Mouse (Mus musculus) intestine, embryonic 16.5 days (tissue): ENCODE results near the gene Tent5a. TPM values are rescaled to one million over a fixed set of nuclear protein-coding genes. Genes with fewer than 3 reads are reported as not detected.

Experiments
- ATAC-seq: fragments of 200-750 bp; cut with Nextera tagmentation; 2 replicates; pipeline ENCODE4 v1.8.0; 2017; ENCODE audit warnings: moderate TSS enrichment, moderate library complexity
- H3K27ac ChIP-seq: fragments of 300-500 bp; sonication (generic); 2 replicates; pipeline ENCODE4 v1.5.1; 2014; ENCODE audit warnings: mild to moderate bottlenecking, low read length
- H3K27me3 ChIP-seq: fragments of 300-500 bp; sonication (generic); replicated peaks from 2 replicates; pipeline ENCODE4 v1.6.1; 2014; ENCODE audit warnings: low read length, control low read depth, mixed read lengths; ENCODE audit not compliant: control insufficient read depth, insufficient read depth
- H3K36me3 ChIP-seq: fragments of 300-500 bp; sonication (generic); 2 replicates; pipeline ENCODE4 v1.6.1; 2014; ENCODE audit warnings: low read length, control low read depth; ENCODE audit not compliant: control insufficient read depth, insufficient read depth
- H3K4me1 ChIP-seq: fragments of 300-500 bp; sonication (generic); 2 replicates; pipeline ENCODE4 v1.6.1; 2014; ENCODE audit warnings: low read length, control low read depth, mixed read lengths; ENCODE audit not compliant: control insufficient read depth, insufficient read depth
- H3K4me2 ChIP-seq: fragments of 300-500 bp; sonication (generic); 2 replicates; pipeline ENCODE4 v1.6.1; 2014; ENCODE audit warnings: low read depth, low read length, control low read depth
- H3K4me3 ChIP-seq: fragments of 300-500 bp; sonication (generic); 2 replicates; pipeline ENCODE4 v1.5.1; 2014; ENCODE audit warnings: mild to moderate bottlenecking, low read length
- H3K9ac ChIP-seq: fragments of 300-500 bp; sonication (generic); 2 replicates; pipeline ENCODE4 v1.6.1; 2014; ENCODE audit warnings: low read depth, low read length
- H3K9me3 ChIP-seq: fragments of 300-500 bp; sonication (generic); 2 replicates; pipeline ENCODE4 v1.6.1; 2016; ENCODE audit warnings: low read length, control low read depth; ENCODE audit not compliant: control insufficient read depth
- WGBS: fragments of 180-500 bp; shearing (Covaris S2); extraction: QIAGEN DNeasy Blood & Tissue Kit; methylation state at CpG from one replicate; pipeline ENCODE4 v1.1.7; 2014; 5-methylcytosine and 5-hydroxymethylcytosine counted together
- polyA plus RNA-seq: library from polyadenylated mRNA; unstranded; fragments of >200 nt; fragmentation: Nextera tagmentation; extraction: Ambion mirVana; gene quantifications from 2 replicates; pipeline ENCODE4 v1.2.1, GENCODE M21; 2015

Tent5a gene
- polyA plus RNA-seq, 1 experiment from 2014 or later = 17.0 TPM

GRCm38 (mm10) chr9:85320167-85320951 lies 6.8 kb downstream of the Tent5a start:
- no peak for ATAC-seq
- Histone ChIP-seq H3K4me1 (no peaks in the 10 kb centered on the region), H3K9me3 (no peaks in the 10 kb centered on the region), H3K36me3 (no peaks in the 10 kb centered on the region), H3K9ac (no peak overlapping the region), H3K27me3 (no peaks in the 10 kb centered on the region), H3K4me2 (no peak overlapping the region), H3K27ac (no peak overlapping the region), H3K4me3 (no peak overlapping the region)
- 65% methylated on average over 8 of the region's 8 CpGs for WGBS

- no peak for ATAC-seq
- no peak overlapping the region for H3K9ac ChIP-seq
- H3K4me2 ChIP-seq = no peak overlapping the region
- no peaks in the 10 kb centered on the region for H3K27me3 ChIP-seq
- H3K4me1 ChIP-seq = no peaks in the 10 kb centered on the region
- H3K4me3 ChIP-seq = no peak overlapping the region
- no peaks in the 10 kb centered on the region for H3K36me3 ChIP-seq
- WGBS = 39% methylated on average over 1 of the region's 1 CpGs
- no peak overlapping the region for H3K27ac ChIP-seq
- no peaks in the 10 kb centered on the region for H3K9me3 ChIP-seq
Measured at GRCm38 (mm10) chr9:85316122-85316521, 11.0 kb downstream of the Tent5a start.

- Histone ChIP-seq H3K9me3 (no peaks in the 10 kb centered on the region), H3K4me3 (no peak within 1 kb of the TSS), H3K4me1 (no peaks in the 10 kb centered on the region), H3K27me3 (no peaks in the 10 kb centered on the region), H3K4me2 (no peak within 1 kb of the TSS), H3K27ac (no peak within 1 kb of the TSS), H3K9ac (no peak within 1 kb of the TSS), H3K36me3 (no peaks in the 10 kb centered on the region)
- 89% methylated on average over 6 of the region's 6 CpGs for WGBS
- no peak for ATAC-seq
Measured at GRCm38 (mm10) chr9:85312473-85312872, 14.7 kb downstream of the Tent5a start, which contains the start of gene Gm11114. Gene Gm11114, plus strand, starts transcription at chr9:85312773.

GRCm38 (mm10) chr9:85303378-85303777 lies 23.8 kb downstream of the Tent5a start:
- H3K27me3 ChIP-seq = no peaks in the 10 kb centered on the region
- no peaks in the 10 kb centered on the region for H3K4me1 ChIP-seq
- no peaks in the 10 kb centered on the region for H3K36me3 ChIP-seq
- no peak overlapping the region for H3K9ac ChIP-seq
- WGBS = 85% methylated on average over 3 of the region's 3 CpGs
- no peak overlapping the region for H3K4me2 ChIP-seq
- H3K9me3 ChIP-seq = no peaks in the 10 kb centered on the region
- H3K27ac ChIP-seq = no peak overlapping the region
- H3K4me3 ChIP-seq = no peak overlapping the region
- ATAC-seq = no peak

GRCm38 (mm10) chr9:85302849-85303248 lies 24.3 kb downstream of the Tent5a start:
- no peaks in the 10 kb centered on the region for H3K36me3 ChIP-seq
- no peaks in the 10 kb centered on the region for H3K9me3 ChIP-seq
- WGBS = 84% methylated on average over 4 of the region's 4 CpGs
- no peak for ATAC-seq
- no peak overlapping the region for H3K9ac ChIP-seq
- H3K27ac ChIP-seq = no peak overlapping the region
- H3K27me3 ChIP-seq = no peaks in the 10 kb centered on the region
- no peak overlapping the region for H3K4me3 ChIP-seq
- H3K4me1 ChIP-seq = no peaks in the 10 kb centered on the region
- no peak overlapping the region for H3K4me2 ChIP-seq

- Histone ChIP-seq H3K9me3 (no peaks in the 10 kb centered on the region), H3K27ac (no peak overlapping the region), H3K4me1 (no peaks in the 10 kb centered on the region), H3K36me3 (no peaks in the 10 kb centered on the region), H3K27me3 (no peaks in the 10 kb centered on the region), H3K9ac (no peak overlapping the region), H3K4me2 (no peak overlapping the region), H3K4me3 (no peak overlapping the region)
- ATAC-seq = no peak
- 75% methylated on average over 2 of the region's 2 CpGs for WGBS
Measured at GRCm38 (mm10) chr9:85274114-85274513, 53.0 kb downstream of the Tent5a start.

Other genes with a start within 250 kb of the Tent5a start
- gene Gm11114, start 14.6 kb downstream of the Tent5a start, polyA plus RNA-seq = not detected in 2 replicates